Mouse (Mus musculus): ENCODE data around the gene Nphp1. TPM values are rescaled to one million over a fixed set of nuclear protein-coding genes. Genes with fewer than 3 reads are reported as not detected.

The Nphp1 gene
- total RNA-seq, 2 experiments from 2014 or later = 21.4 to 25.0 TPM

DNA sequence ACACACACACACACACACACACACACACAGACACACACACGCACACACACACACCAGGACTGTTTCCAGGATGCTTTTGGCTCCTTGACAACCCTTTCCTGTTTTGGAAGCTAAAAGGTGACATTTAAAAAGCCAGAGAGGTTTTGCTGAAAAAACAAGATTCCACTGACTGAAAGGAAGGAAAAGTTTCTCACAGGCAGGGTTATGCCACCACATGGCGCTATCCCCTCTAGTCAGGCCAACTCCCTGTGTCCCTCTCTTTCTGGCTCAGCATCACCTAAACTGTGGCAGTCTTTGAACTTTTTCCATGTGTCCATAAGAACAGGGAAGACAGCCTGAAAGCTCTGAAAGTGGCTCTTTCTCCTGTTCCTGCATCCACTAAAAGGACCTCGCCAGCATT is 50.8 kb downstream of the Nphp1 start:
- TF ChIP-seq CTCF (conservative IDR thresholded peaks at IDR 0.05) = no peak
- no peak overlapping the region for H3K4me3 ChIP-seq
- H3K27ac ChIP-seq = no peak overlapping the region
- no peak for DNase-seq (ENCODE audit: low spot score in 2 of 2)

GRCm38 (mm10) chr2:127736631-127737209 is 52.0 kb downstream of the Nphp1 start:
- TF ChIP-seq CTCF (conservative IDR thresholded peaks at IDR 0.05) = no peak
- H3K4me3 ChIP-seq = no peak overlapping the region
- no peak for DNase-seq (ENCODE audit: low spot score in 2 of 2)

GRCm38 (mm10) chr2:127735512-127736145 is 53.1 kb downstream of the Nphp1 start:
- H3K27ac ChIP-seq = no peak overlapping the region
- no peak for TF ChIP-seq CTCF (conservative IDR thresholded peaks at IDR 0.05)

More at GRCm38 (mm10) chr2:127736631-127737209, 52.0 kb downstream of the Nphp1 start:
- no peak overlapping the region for H3K27ac ChIP-seq

GRCm38 (mm10) chr2:127734889-127735288 is 53.8 kb downstream of the Nphp1 start:
- DNase-seq (ENCODE audit: low spot score in 2 of 2) = no peak
- Histone ChIP-seq H3K27ac (no peak overlapping the region), H3K4me3 (no peak overlapping the region)
- TF ChIP-seq CTCF (conservative IDR thresholded peaks at IDR 0.05) = no peak

More at GRCm38 (mm10) chr2:127735512-127736145, 53.1 kb downstream of the Nphp1 start:
- no peak for DNase-seq (ENCODE audit: low spot score in 2 of 2)
- no peak overlapping the region for H3K4me3 ChIP-seq

DNA sequence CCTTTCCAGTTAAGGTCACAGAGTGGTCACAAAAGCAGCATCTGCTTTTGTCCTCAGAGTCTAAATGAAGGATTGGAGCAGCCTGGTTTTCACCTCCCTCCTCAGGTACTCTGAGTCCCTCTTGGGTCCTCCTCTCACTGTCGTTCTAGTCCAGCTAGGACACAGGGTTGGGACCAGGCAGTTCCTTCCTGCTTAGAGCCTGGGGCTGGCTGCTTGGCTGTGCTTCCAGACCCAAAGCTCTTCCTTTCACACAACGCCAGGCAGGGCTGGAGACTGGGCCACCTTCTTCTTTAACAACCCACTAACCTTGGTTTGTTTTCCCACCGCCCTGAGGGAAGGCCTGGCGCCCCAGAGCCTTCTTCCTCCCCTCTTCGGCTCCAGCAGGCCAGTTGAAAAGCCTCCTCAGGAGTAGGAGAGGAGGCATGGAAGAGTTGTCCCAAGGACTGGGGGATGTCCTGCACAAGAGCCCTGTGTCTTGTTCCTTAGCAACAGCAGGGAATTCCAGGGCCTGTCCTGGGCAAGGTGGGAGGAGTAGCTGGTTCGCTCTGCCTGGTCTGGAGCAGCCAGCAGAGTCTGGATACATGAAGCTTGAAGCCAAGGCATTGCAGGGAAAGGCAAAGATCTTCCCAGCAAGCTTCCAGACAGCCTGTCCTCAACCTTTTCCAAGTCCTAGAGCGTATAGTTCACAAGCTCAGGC is 58.2 kb downstream of the Nphp1 start:
- DNase-seq (ENCODE audit: low spot score in 2 of 2) = no peak
- Histone ChIP-seq H3K4me3 (no peak overlapping the region), H3K27ac (no peak overlapping the region)
- no peak for TF ChIP-seq CTCF (conservative IDR thresholded peaks at IDR 0.05)

- no peak within 1 kb of the TSS; the same call in 1 of the 2 replicates for H3K4me3 ChIP-seq
- no peak for TF ChIP-seq CTCF (conservative IDR thresholded peaks at IDR 0.05)
- DNase-seq (ENCODE audit: low spot score in 2 of 2) = no peak
- H3K27ac ChIP-seq = no peak within 1 kb of the TSS
Measured at GRCm38 (mm10) chr2:127729671-127730070, 59.0 kb downstream of the Nphp1 start, which contains the start of gene Mall. Gene Mall (minus strand): TSS chr2:127729932.

DNA sequence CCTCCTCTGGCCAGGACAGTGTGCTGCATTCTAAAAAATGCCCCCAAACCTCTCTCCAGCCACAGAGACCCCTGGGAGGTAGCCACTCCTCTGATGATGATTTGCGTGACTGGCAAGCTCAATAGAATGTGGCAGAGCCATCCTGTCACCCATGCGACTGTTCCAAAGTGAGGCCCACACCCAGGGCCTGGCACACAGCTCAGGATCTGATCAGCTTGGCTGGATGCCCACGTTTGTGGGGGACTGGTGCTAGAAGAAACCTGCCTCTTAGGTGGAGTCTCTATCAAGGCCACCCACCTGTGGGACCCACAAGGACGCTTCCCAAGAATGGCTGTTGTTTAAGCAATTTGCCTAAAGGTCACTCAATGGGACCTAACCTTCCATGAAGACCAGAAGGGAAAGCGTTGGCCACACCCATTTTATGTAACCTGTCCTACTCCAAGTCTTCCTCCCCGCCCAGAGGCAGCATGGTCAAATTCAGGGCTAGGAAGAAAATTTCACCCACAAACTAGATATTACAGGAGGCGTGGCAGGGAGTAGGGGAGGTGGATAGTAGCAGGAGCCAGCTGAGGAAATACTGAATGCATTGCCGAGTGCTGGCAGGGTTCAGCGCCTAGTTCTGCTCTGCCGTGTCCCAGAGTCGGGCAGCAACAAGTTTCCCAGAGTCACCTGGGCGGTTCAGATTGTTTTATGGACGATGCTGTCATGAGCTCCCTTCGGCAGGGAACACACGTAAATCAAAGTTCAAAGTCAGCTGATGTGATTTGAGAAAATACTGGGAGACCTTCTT is 59.8 kb downstream of the Nphp1 start:
- no peak for TF ChIP-seq CTCF (conservative IDR thresholded peaks at IDR 0.05)
- no peak overlapping the region for H3K4me3 ChIP-seq
- DNase-seq (ENCODE audit: low spot score in 2 of 2) = no peak
- no peak overlapping the region for H3K27ac ChIP-seq

GRCm38 (mm10) chr2:127728146-127728545 is 60.6 kb downstream of the Nphp1 start:
- H3K4me3 ChIP-seq = no peak overlapping the region
- DNase-seq (ENCODE audit: low spot score in 2 of 2) = no peak
- no peak for TF ChIP-seq CTCF (conservative IDR thresholded peaks at IDR 0.05)
- no peak overlapping the region for H3K27ac ChIP-seq

- Histone ChIP-seq H3K27ac (no peak overlapping the region), H3K4me3 (no peak overlapping the region)
- DNase-seq (ENCODE audit: low spot score in 2 of 2) = no peak
- no peak for TF ChIP-seq CTCF (conservative IDR thresholded peaks at IDR 0.05)
Measured at GRCm38 (mm10) chr2:127723193-127723592, 65.5 kb downstream of the Nphp1 start.

DNA sequence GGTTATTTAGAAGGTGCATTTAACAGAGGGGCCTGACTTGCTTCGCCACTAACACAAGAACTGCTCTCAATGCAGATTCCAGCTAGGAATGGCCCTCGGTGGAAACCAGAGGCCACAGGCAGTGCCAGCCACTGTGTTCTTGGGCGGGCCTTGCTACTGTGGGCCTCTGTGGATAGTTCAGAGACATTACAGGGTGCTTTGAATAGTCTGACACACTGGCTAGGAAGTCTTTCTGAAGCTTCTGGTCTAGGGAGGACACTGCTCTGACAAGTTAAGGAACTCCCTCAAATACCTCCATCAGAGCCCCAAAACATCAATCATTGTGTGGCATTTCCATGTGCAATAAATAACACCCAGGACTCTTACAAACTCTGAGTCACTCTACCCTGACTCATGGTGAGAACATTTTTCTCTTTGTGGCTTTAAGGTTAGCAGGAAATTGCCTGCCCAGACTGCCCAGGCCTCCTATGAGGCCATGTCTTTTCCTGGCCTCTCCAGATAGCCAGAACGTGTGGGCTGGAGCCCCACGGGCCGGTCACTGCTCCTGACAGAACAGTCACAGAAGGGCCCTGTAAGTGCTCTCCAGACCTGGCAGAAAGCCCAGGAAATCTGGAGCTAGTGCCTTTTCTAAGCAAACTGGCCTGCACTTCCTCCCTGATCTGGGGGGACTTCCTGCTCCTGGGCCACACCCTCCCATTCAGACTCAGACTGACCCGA is 66.4 kb downstream of the Nphp1 start:
- no peak for TF ChIP-seq CTCF (conservative IDR thresholded peaks at IDR 0.05)
- peak; percentile 26 to 32 for DNase-seq (ENCODE audit: low spot score in 2 of 2)
- H3K4me3 ChIP-seq = no peak overlapping the region
- peak overlapping the region; percentile 50; the same call in 1 of the 2 replicates for H3K27ac ChIP-seq

- DNase-seq (ENCODE audit: low spot score in 2 of 2) = no peak
- no peak overlapping the region for H3K27ac ChIP-seq
- TF ChIP-seq CTCF (conservative IDR thresholded peaks at IDR 0.05) = no peak
- H3K4me3 ChIP-seq = no peak overlapping the region
Measured at GRCm38 (mm10) chr2:127718839-127719468, 69.7 kb downstream of the Nphp1 start.

- DNase-seq (ENCODE audit: low spot score in 2 of 2) = no peak
- Histone ChIP-seq H3K4me3 (no peak overlapping the region), H3K27ac (no peak overlapping the region)
- TF ChIP-seq CTCF (conservative IDR thresholded peaks at IDR 0.05) = no peak
Measured at GRCm38 (mm10) chr2:127714726-127715125, 74.0 kb downstream of the Nphp1 start.

Measured in layer of hippocampus, adult 2 months (tissue).